Mouse (Mus musculus) midbrain, embryonic 14.5 days (tissue): ENCODE results near the gene Gm45021. TPM values are rescaled to one million over a fixed set of nuclear protein-coding genes. Genes with fewer than 3 reads are reported as not detected.

Experiments
- ATAC-seq: fragments of 200-750 bp; cut with Nextera tagmentation; 2 replicates; pipeline ENCODE4 v1.8.0; 2017; ENCODE audit warnings: moderate number of reproducible peaks, moderate library complexity; ENCODE audit not compliant: low FRiP score, low TSS enrichment
- DNase-seq: peaks from one replicate; pipeline ENCODE4 v3.0.0-alpha.2; 2015
- H3K27ac ChIP-seq: fragments of 300-500 bp; sonication (generic); replicated peaks from 2 replicates; pipeline ENCODE4 v1.5.1; 2014; ENCODE audit warnings: mild to moderate bottlenecking, low read depth, low read length, moderate library complexity
- H3K27me3 ChIP-seq: fragments of 300-500 bp; sonication (generic); 2 replicates; pipeline ENCODE4 v1.6.1; 2014; ENCODE audit warnings: low read length, control low read depth, mixed read lengths; ENCODE audit not compliant: control insufficient read depth, insufficient read depth
- H3K36me3 ChIP-seq: fragments of 300-500 bp; sonication (generic); 2 replicates; pipeline ENCODE4 v1.6.1; 2014; ENCODE audit warnings: low read length, control low read depth; ENCODE audit not compliant: control insufficient read depth, insufficient read depth
- H3K4me1 ChIP-seq: fragments of 300-500 bp; sonication (generic); 2 replicates; pipeline ENCODE4 v1.6.1; 2014; ENCODE audit warnings: mild to moderate bottlenecking, antibody characterized with exemption, low read length, control low read depth; ENCODE audit not compliant: control insufficient read depth, insufficient read depth
- H3K4me2 ChIP-seq: fragments of 300-500 bp; sonication (generic); 2 replicates; pipeline ENCODE4 v1.6.1; 2014; ENCODE audit warnings: mild to moderate bottlenecking, low read length, moderate library complexity
- H3K4me3 ChIP-seq: fragments of 300-500 bp; sonication (generic); replicated peaks from 2 replicates; pipeline ENCODE4 v1.5.1; 2014; ENCODE audit warnings: low read depth, low read length
- H3K9ac ChIP-seq: fragments of 300-500 bp; sonication (generic); replicated peaks from 2 replicates; pipeline ENCODE4 v1.6.1; 2014; ENCODE audit warnings: mild to moderate bottlenecking, low read length, moderate library complexity
- H3K9me3 ChIP-seq: fragments of 300-500 bp; sonication (generic); 2 replicates; pipeline ENCODE4 v1.6.1; 2016; ENCODE audit warnings: low read length, control low read depth, mixed read lengths; ENCODE audit not compliant: control insufficient read depth
- WGBS: fragments of 180-500 bp; shearing (Covaris S2); extraction: QIAGEN DNeasy Blood & Tissue Kit; methylation state at CpG from one replicate; pipeline ENCODE4 v1.1.7; 2014; 5-methylcytosine and 5-hydroxymethylcytosine counted together
- polyA plus RNA-seq: library from polyadenylated mRNA; unstranded; fragments of >200 nt; fragmentation: Nextera tagmentation; extraction: Ambion mirVana; gene quantifications from 2 replicates; pipeline ENCODE4 v1.2.1, GENCODE M21; 2014

The Gm45021 gene
- polyA plus RNA-seq, 1 experiment from 2014 or later = not detected

GRCm38 (mm10) chr6:48568036-48568984, 21.1 kb upstream of the Gm45021 start:
- whole genome bisulfite sequencing = 88% methylated on average over 21 of the region's 21 CpGs
- Histone ChIP-seq H3K36me3 (peaks cover 39% of the 10 kb centered on the region; the same call in 1 of the 2 replicates), H3K9ac (no peak overlapping the region), H3K27ac (no peak overlapping the region), H3K4me2 (no peak overlapping the region), H3K4me1 (no peaks in the 10 kb centered on the region), H3K4me3 (no peak overlapping the region), H3K27me3 (no peaks in the 10 kb centered on the region), H3K9me3 (no peaks in the 10 kb centered on the region)
- DNase-seq = peak; percentile 20
- no peak for ATAC-seq

- H3K36me3 ChIP-seq = peaks cover 31% of the 10 kb centered on the region; the same call in 1 of the 2 replicates
- WGBS = 84% methylated on average over 8 of the region's 8 CpGs
- ATAC-seq = no peak
- H3K27me3 ChIP-seq = no peaks in the 10 kb centered on the region
- H3K9me3 ChIP-seq = no peaks in the 10 kb centered on the region
- DNase-seq = no peak
- H3K9ac ChIP-seq = no peak overlapping the region
- no peak overlapping the region for H3K4me2 ChIP-seq
- H3K4me3 ChIP-seq = no peak overlapping the region
- no peak overlapping the region for H3K27ac ChIP-seq
- no peaks in the 10 kb centered on the region for H3K4me1 ChIP-seq
Observed at GRCm38 (mm10) chr6:48569065-48569807, 20.2 kb upstream of the Gm45021 start.

GRCm38 (mm10) chr6:48572014-48572413, 17.4 kb upstream of the Gm45021 start:
- no peak overlapping the region for H3K27ac ChIP-seq
- H3K9ac ChIP-seq = no peak overlapping the region
- 97% methylated on average over 5 of the region's 5 CpGs for WGBS
- H3K36me3 ChIP-seq = peaks cover 12% of the 10 kb centered on the region; the same call in 1 of the 2 replicates
- H3K4me3 ChIP-seq = no peak overlapping the region
- no peaks in the 10 kb centered on the region for H3K27me3 ChIP-seq
- H3K4me1 ChIP-seq = no peaks in the 10 kb centered on the region
- H3K9me3 ChIP-seq = no peaks in the 10 kb centered on the region
- no peak for ATAC-seq
- no peak for DNase-seq
- no peak overlapping the region for H3K4me2 ChIP-seq

- 34% methylated on average over 6 of the region's 6 CpGs for WGBS
- DNase-seq = no peak
- Histone ChIP-seq H3K9ac (no peak within 1 kb of the TSS), H3K4me1 (no peaks in the 10 kb centered on the region), H3K27me3 (no peaks in the 10 kb centered on the region), H3K4me3 (no peak within 1 kb of the TSS), H3K36me3 (peaks cover 11% of the 10 kb centered on the region; the same call in 1 of the 2 replicates), H3K9me3 (no peaks in the 10 kb centered on the region), H3K27ac (no peak within 1 kb of the TSS), H3K4me2 (no peak within 1 kb of the TSS)
- ATAC-seq = no peak
Observed at GRCm38 (mm10) chr6:48572572-48573061, 16.8 kb upstream of the Gm45021 start, which contains the start of gene Rarres2. TSS of gene Rarres2 (minus strand) at chr6:48572789.

GRCm38 (mm10) chr6:48573280-48573679, 16.1 kb upstream of the Gm45021 start:
- Histone ChIP-seq H3K4me1 (no peaks in the 10 kb centered on the region), H3K27ac (no peak overlapping the region), H3K4me2 (no peak overlapping the region), H3K9ac (no peak overlapping the region), H3K9me3 (no peaks in the 10 kb centered on the region), H3K36me3 (peaks cover 9% of the 10 kb centered on the region; the same call in 1 of the 2 replicates), H3K4me3 (no peak overlapping the region), H3K27me3 (no peaks in the 10 kb centered on the region)
- ATAC-seq (no peak), DNase-seq (no peak)
- 74% methylated on average over 10 of the region's 10 CpGs for WGBS

- Histone ChIP-seq H3K9me3 (no peaks in the 10 kb centered on the region), H3K4me2 (no peak overlapping the region), H3K4me1 (no peaks in the 10 kb centered on the region), H3K4me3 (no peak overlapping the region), H3K27ac (no peak overlapping the region), H3K36me3 (peaks cover 3% of the 10 kb centered on the region; the same call in 1 of the 2 replicates), H3K9ac (no peak overlapping the region), H3K27me3 (no peaks in the 10 kb centered on the region)
- no peak for DNase-seq
- no peak for ATAC-seq
- 92% methylated on average over 3 of the region's 3 CpGs for WGBS
Observed at GRCm38 (mm10) chr6:48573981-48574380, 15.4 kb upstream of the Gm45021 start.

GRCm38 (mm10) chr6:48578736-48579135, 10.7 kb upstream of the Gm45021 start:
- Histone ChIP-seq H3K27me3 (no peaks in the 10 kb centered on the region), H3K36me3 (no peaks in the 10 kb centered on the region), H3K9me3 (no peaks in the 10 kb centered on the region), H3K27ac (no peak overlapping the region), H3K4me3 (no peak overlapping the region), H3K4me1 (no peaks in the 10 kb centered on the region), H3K4me2 (no peak overlapping the region), H3K9ac (no peak overlapping the region)
- WGBS = 70% methylated on average over 5 of the region's 5 CpGs
- no peak for DNase-seq
- no peak for ATAC-seq

GRCm38 (mm10) chr6:48579215-48579648, 10.2 kb upstream of the Gm45021 start:
- H3K4me3 ChIP-seq = no peak overlapping the region
- H3K27ac ChIP-seq = no peak overlapping the region
- ATAC-seq (no peak), DNase-seq (no peak)
- H3K4me2 ChIP-seq = no peak overlapping the region
- H3K9me3 ChIP-seq = no peaks in the 10 kb centered on the region
- H3K36me3 ChIP-seq = no peaks in the 10 kb centered on the region
- WGBS = 47% methylated on average over 5 of the region's 5 CpGs
- no peak overlapping the region for H3K9ac ChIP-seq
- no peaks in the 10 kb centered on the region for H3K4me1 ChIP-seq
- no peaks in the 10 kb centered on the region for H3K27me3 ChIP-seq
